Mouse (Mus musculus) right cerebral cortex, adult 18-20 months (tissue): ENCODE results near the gene Adamtsl3.

Experiments used
- DNase-seq: peaks from one replicate; pipeline ENCODE4 v3.0.0; 2022; ENCODE audit warnings: mixed read lengths

The Adamtsl3 gene

DNA sequence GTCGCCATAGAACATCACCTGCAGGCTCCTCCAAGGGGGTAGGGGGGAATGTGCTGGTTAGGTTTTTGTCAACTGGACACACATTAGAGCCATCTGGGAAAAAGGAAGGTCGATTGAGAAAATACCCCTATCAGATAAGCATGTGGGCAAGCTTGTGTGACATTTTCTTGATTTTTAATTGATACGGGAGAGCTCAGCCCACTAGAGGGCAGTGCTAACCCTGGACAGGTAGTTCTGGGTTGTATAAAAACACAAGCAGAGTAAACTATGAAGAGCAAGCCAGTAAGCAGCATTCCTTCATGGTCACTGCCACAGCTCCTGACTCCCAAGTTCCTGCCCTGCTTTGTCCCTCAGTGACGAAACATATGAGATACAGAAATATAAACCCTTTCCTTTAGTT is 197.7 kb downstream of the Adamtsl3 start:
- DNase-seq = no peak

DNA sequence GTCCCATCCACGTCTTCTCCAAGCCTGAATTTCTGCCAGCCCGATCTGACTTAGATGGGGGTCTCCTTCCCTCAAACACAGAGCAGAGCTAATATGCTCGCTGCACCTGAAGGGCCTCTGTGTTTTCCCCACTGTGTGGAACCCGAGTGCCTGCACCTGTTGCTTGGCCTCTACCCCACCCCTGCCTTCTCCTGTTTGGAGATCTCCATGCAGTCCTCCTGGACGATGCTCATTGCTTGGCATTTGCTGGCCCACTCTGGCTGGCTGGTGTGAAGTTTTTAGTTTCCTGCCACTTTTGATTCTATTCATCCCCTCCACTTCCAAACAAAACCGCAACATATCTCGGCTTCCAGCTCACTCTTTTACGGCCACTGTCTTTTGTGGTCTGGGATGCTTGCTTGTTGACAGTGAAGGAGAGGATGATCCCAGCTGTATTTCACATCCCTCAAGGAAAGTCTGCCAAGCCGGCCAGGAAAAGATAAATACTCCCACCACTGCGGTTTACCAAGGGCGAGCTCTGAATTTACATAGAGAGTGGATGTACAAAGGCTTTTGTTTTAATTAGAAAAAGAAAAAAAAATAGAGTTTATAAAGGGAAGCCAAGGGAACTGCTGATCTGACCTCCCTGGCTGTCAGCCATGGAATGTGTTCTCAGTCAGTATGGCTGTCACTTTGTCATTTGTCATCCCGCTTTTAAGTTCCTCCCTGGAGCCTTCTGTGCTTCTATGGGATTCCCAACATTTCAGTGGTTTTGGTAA is 198.4 kb downstream of the Adamtsl3 start:
- DNase-seq = no peak

DNA sequence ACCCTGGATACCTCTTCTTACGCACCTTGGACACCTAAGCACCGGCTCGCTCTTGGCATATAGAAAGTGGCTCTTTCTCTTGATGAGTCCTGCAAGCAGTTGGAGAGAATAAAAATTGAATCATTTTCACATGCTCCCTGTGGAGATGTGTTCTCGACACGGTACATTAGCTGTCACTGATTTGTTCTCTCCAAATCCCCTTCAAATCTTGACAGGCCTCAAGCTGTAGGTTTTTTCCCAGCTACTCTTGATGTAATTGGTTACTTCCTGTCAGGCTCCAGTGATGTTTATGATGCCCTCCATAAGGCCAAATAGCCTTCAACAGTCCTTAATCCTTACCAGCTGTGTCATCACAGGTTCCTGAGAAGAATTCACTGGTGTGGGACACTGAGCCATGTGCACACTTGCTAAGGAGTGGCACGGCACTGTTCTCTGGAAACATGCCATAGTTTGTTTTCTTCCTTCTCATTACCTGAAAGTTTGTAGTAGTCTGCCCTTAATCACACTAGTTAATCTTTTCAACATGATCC is 209.0 kb downstream of the Adamtsl3 start:
- no peak for DNase-seq

DNA sequence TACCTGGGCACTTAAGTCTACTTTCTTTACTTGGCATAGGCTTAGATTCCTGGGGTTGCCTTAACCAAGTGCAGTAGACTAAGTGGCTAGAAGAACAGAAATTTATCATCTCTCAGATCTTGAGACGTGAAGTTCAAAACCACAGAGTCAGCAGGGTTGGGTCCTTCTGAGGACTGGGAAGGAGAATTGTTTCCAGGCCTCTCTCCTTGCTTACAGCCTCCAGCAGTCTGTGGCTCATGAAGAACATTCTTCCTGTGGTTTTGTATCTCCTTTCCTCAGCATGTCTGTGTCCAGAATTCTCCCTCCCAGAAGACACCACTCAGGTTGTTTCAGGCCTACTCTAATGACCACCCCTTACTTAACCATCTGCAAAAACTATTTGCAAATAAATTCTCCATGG is 216.5 kb downstream of the Adamtsl3 start:
- no peak for DNase-seq

DNA sequence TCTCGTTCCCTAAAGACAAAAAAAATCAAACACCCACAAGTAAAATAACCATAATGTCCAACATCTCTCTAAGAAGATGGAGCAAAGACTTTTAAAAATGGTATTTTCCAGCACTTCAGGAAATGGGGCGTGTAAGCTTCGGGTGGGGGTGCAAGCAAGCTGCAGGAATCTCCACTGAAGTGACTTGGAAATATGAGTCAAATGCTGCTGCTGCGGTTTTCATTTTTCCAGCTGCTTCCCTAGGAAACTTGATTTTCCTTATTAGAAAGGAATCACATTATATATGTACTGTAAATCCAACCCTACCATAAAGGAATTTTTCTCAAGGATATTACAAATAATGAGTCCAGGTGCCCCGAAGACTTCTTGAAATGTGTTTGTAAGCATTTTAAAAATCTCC is 220.3 kb downstream of the Adamtsl3 start:
- no peak for DNase-seq

DNA sequence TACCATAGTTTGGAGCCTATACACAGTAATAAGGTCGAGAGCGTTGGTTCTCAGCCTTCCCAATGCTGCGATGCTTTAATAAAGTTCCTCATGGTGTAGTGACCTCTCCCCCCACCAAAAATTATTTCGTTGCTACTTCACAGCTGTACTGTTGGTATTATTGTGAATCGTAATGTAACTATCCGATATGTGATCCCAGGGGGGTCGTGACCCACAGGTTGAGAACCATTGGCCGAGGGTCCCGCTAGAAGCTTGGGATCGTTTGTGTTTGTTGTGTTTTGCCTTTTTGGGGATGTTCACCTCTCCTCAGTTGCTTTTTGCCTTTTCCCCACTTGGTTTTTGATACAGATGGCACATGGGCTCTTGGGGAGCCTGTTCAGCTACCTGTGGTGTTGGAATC is 220.9 kb downstream of the Adamtsl3 start:
- no peak for DNase-seq

DNA sequence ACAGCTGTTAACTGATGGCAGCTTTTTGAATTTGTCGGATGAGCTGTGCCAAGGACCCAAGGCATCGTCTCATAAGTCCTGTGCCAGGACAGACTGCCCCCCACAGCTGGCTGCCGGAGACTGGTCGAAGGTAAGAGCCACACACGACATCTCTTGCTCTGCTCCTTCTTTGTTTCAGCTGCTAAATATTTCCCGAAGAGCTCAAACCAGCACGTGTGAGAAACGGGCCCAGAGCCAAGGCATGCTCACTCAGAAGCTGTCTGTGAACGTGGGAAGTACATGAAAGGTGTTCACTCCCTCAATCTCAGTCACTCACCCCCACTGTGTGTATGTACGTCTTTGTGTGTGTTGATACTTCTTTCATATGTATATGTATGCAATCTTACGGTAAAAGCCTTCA is 221.6 kb downstream of the Adamtsl3 start:
- DNase-seq = no peak

DNA sequence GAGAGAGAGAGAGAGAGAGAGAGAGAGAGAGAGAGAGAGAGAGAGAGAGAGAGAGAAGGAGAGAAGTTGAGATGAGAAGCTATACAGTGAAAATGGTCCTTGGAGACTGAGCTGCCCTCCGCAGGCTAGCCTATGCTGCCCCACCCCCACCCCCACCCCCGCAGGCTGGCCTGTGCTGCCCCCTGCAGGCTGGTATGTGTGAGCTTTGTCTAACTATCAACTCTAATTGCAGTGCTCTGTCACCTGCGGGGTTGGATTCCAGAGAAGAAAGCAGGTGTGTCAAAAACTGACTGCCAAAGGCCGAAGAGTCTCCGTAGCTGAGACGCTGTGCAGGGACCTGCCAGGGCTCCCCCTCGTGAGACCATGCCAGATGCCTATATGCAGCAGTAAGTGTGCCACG is 231.2 kb downstream of the Adamtsl3 start:
- no peak for DNase-seq

DNA sequence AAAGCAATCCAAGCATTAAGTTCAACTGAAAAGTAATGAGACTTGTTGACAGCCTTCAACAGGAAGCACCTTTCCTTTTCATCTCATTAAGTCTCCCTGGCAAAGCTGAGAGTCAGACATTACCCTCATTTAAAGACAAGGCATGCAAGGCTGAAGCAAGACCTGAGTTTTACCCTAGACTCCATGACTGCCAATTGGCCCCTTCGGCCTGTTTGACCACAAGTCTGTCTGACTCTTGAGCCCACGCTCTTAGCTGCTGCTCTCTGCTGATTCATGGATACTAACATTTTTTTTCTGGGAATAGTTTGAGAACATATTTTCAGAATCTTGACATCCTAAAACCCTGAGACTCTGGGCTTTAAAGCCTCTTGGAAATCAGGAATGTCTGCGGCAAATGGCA is 232.3 kb downstream of the Adamtsl3 start:
- DNase-seq = no peak

DNA sequence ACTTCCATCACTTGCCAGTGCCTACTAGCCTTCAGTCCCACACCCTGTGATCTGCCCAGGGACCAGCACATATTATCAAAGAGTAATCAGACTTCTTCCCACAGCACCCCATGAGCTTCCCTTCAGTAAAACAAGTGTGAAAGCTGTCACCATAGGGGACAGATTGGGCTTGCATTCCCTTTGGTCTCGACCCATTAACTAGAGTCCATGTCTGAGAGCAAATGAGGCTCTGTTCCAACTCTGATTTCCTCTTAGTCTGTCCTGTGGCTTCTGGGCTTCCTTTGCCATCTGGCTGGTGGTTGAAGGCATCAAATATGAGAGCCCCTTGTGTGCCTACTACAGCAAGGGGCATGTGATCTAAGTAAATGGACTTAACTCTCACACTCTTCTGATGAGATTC is 237.5 kb downstream of the Adamtsl3 start:
- DNase-seq = no peak

DNA sequence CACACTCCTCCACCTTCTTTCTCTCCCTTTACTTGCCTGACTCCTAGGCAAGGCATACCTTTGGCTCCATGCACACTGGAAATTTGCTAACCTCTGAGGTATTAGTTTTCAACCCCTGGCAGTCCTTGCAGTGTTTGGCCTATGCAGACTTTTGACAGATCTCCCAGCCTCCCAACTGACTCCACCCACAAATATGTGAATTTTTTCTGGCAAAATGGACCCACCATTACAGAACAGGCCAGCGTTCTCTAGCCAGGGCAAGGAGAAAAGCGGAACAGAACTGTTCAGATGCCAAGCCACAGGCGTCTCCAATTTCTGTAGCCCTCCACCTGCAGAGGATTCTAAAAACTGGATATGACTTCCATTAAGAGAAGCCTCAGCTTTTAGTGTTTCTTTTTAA is 244.5 kb downstream of the Adamtsl3 start:
- no peak for DNase-seq

DNA sequence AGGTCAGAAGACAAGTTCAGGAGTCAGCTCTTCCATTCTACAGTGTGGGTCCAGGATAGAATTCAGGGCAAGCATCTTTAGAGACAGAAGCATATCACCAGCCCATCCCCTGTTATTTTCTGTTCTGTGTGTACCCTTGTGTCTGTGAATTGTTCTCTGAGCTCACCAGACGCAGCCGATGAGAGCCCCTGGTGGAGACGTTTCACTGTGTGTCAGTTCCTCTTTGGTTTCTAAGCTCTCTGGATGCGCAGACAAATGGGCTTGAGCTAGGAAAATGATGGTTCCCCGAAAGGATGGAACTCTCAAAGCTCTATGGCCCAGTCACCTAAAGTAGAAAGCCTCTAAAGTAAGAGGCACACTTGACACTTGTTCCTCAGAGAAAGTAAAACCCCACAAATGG is 246.3 kb downstream of the Adamtsl3 start:
- no peak for DNase-seq

DNA sequence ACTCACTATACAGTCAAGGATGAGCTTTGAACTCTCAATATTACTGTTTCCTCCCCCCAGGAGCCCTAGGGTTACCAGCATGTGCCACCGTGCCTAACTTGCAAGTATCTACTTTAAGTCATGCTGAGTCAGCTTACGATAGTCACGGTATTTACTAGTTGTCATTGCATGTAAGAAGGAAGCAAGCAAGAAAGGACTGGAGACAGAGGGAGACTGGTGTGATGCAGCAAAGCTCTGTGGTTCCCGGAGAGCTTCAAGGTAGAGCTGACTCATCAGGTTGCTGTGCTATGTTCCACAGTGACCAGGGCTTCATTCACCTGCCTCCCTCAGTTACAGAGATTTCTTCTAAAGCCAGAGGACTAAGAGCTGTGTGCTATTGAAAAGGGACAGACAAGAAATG is 247.0 kb downstream of the Adamtsl3 start:
- DNase-seq = no peak

DNA sequence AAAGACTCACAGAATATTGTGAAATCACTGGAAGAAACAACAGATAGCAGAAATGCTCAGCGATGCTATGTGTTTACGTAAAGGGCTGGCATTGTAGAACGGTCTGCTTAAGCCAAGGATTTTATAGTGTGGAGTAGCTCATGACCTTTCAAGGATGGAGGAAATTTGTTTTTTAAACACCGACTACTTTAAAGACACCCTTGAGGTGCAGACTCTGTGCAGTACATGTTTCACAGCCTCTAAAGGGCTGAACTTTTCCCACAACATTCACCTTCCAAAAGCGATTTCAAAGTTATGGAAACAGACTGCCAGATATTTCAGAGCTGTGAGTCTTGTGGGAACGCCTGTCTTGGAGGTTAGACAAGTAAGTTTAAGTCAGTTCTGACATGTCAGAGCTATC is 255.4 kb downstream of the Adamtsl3 start:
- DNase-seq = no peak

DNA sequence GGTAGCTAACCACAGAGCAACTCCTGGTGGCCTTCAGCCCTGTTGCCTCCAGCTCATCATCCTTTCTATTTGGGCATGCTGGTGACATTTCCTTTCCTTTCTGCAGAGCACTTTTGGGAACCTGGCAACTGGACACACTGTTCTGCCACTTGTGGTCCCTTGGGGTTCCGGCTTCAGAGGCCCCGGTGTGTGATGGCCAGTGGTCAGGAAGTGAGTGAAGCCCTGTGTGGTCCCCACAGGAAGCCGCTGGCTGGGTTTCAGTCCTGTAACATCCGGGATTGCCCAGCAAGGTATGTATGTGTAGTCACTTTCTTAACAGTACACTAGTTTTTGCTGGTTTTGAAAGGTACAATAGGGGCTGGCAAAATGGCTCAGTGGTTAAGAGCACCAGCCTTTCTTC is 266.5 kb downstream of the Adamtsl3 start:
- DNase-seq = no peak

DNA sequence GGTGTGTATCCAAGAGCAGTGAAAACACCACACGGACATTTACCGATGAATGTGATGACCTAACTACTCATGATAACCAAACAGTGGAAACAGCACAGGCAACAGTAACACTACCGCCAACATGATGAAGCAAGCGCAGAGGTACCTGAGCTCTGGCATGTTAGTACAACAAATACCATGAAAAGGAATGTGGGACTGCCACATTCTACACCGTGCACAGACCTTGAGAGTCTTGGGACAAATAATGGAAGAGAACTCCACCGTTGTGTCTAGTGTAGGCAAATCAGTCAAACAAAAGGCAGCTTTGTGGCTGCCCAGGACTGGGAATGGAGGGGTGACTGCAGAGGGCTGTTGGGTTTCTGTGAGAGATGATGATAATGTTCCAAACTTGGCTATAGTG is 269.9 kb downstream of the Adamtsl3 start:
- DNase-seq = no peak

DNA sequence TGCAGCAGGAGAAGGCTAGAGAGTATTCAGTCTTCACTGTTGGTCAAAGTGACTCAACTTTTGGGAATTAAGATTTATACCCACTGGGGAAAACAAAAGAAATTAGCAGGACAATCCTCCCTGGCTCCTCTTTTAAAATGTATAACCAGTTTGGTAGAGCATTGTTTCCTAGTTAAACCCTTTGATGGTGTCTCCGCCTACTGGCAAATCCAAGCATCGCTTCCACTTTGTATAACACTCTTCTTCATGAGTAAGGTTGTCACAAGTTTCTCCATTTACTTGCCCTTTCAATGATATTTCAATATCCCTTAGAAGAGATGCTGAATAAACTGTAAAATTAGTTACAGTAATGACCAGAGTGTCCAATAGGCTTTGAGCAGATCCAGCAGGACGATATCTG is 274.1 kb downstream of the Adamtsl3 start:
- DNase-seq = no peak

DNA sequence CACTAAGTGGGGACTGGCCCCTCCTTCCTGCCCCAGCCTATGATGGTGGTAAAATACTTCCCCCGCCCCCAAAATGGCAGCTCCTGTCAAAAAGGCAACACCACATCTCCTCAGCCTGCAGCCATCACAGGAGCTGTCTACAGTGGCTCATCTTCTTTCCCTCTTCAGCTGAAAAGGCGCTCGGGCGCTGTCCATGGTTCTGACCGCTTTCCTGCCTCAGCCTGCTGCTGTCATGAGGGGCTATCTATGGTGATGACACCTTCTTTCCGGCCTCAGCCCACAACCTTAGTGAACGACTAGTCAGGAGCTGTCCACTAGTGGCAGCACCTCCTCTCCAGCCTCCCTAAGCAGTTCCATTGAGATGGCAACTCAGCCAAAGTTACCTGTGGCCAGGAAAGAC is 289.8 kb downstream of the Adamtsl3 start:
- DNase-seq = no peak

DNA sequence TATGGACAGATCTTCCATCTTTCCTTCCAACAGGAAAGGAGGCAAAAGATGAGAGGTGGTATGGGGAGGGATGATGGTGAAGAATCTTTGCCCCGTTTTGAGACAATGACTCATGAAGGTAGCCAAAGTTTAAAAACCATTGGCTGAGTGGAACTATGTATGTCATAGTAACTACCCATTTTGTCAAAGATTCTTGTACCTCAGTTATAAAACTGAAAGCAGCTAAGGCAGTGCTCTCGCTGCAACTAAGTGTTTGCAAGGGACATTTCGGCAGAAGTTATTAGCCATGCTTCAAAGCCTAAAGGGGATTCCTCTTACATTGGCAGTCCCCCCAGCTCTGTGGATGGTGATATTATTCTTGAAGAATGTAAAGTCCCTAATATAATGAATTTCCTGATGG is 311.7 kb downstream of the Adamtsl3 start:
- no peak for DNase-seq

DNA sequence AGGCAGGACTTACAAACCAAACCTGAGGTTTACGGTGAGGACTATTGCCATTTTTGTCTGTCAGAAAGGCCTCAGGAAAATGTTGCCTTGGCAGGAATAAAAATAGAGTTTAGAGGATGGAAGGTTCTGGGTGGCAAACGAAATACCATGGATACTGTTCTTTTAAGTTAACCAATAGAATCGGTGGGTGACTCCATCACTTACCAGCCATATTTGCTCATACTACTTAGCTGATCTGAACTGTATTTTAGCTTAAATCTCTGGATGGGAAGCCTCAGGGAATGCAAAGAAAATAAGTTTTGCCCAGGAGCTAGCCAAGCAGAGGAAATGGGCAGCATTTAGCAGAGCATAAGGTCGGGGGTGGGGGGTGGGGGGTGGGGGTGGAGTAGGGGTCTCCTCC is 312.4 kb downstream of the Adamtsl3 start:
- no peak for DNase-seq

DNA sequence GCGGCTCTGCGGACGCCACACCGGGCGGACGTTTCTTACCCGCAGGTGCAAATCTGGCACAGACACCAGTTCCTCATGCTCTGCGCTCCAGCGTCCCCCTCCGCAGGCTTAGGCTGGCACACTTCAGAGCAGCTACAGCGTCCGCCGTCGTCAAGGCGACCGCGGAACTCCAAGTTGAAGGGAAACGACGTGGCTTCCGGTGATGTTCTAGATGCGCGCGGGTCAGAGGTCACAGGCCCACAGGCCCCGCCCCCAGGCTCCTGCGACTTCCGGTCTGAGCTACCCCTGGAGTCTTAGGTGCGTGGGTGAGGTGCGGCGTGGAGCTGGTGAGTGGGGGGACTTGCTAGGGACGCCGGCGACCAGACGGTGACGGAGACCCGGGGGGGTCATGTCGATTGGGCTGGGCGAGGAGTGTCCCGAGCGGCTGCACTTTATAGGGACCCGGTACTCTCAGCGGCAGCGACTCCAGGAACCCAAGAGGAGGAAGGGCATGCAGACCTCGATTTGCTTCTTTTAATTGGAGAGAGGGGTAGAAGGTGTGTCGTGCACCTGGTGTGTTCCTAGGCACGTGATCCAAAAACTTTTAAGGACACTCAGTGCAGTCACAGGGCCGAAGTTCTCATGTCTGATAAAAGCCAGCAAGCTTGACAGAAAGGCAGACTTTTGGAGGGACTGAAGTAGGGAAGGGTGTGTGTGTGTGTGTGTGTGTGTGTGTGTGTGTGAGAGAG is 313.0 kb downstream of the Adamtsl3 start, which contains the start of the genes Saxo2 and Efl1:
TSS of gene Saxo2 (minus strand) at position 176 of the 728 bp plus-strand sequence.
TSS of gene Efl1 (plus strand) at position 262 of the 728 bp plus-strand sequence.
- DNase-seq = peak; percentile 97

DNA sequence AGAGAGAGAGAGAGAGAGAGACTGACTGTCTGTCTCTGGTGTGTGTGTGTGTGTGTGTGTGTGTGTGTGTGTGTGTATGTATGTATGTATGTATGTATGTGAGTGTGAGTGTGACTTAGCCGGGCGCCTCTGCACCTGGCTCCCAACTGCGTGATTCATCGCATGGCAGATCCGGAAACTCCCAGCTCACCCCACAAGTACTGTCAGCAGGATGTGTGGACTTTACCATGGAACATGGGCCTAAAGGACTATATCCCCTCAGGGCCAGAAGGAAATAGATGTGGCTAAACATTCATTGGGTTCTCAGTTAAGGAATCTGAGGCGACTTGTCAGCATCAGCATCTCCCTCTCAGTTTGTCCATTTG is 313.6 kb downstream of the Adamtsl3 start:
- DNase-seq = peak; percentile 10
